Mouse (Mus musculus) c-Kit-positive CD71-positive TER-119-positive erythroid progenitor cells, embryonic 14.5 days (primary cell): Measurements from ENCODE around the gene Olfr1229.

Experiments used
- DNase-seq: peaks from one replicate; pipeline ENCODE4 v3.0.0-alpha.2; 2013; ENCODE audit warnings: low spot score

Olfr1229 gene

GRCm38 (mm10) chr2:89287914-89288313 lies at the start of gene Olfr1229:
TSS of gene Olfr1229 (minus strand) at chr2:89288014.
- no peak for DNase-seq

- no peak for DNase-seq
Measured at GRCm38 (mm10) chr2:89329575-89329974, 41.8 kb upstream of the Olfr1229 start, which contains the start of gene Olfr1232. TSS of gene Olfr1232 (minus strand) at chr2:89329675.

DNA sequence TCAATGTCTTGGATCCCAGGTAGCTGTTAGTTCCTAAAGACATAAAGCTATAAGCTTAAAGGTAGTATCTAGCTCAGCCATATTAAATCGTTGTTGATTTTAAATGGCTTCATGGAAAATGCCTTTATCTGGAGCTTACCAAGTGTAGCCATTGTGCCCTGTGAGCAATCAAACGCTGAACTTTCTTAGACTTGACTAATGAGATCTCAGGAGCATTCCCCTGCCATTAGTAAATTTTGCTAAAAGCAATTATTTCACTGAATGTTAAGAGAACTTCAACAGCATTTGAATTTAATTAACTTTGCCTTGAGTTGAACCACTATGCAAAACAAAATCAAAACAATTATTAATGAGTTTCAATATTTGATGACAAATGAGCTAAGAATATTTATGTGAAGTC lies 19.2 kb upstream of the Olfr1229 start, which contains the start of gene Olfr1231:
Gene Olfr1231, minus strand, starts transcription at position 101 of the 400 bp plus-strand sequence.
- DNase-seq: no peak

DNA sequence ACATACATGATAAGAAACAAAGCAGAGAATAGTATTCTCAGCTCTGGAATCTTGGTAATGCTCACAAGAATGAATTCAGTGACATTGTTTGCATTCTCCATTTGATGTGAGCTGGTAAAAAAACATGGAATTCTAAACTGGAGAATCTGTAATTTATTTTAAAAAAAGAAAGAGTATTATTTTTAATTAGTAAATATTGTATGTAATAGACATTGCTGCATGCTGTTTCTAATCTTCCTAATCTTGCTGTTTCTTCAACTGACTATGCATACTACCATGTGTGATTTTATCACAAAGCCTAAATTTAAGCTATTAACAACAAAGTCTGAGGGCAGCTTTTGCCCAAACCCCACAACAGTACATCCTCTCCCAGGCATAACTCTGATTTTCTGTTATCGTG lies 9.4 kb upstream of the Olfr1229 start, which contains the start of gene Olfr1230:
Gene Olfr1230, minus strand, starts transcription at position 101 of the 400 bp plus-strand sequence.
- no peak for DNase-seq

DNA sequence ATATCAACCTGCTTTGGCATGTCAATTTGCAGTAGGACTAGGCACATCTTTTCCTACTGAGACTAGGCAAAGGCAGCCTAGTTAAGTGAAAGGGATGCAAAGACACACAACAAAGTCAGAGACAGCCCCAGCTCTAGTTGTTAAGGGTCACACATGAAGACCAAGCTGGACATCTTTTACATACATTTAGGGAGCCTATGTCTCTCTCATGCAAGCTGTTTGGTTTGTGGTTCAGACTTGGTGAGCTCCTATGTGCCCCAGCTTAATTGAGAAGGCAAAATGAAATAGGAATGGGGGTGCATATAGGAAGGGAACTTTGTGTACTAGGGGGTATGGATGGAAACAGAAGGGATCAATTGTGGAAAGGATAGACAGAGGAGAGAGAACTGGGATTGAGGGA lies 33.9 kb downstream of the Olfr1229 start, which contains the start of gene Olfr1228:
Gene Olfr1228, minus strand, starts transcription at position 101 of the 400 bp plus-strand sequence.
- DNase-seq: no peak
